Mouse (Mus musculus): Measurements from ENCODE around the gene AC124502.3.

GRCm38 (mm10) chr19:5041588-5041987, 2.9 kb downstream of the AC124502.3 start:
- TF ChIP-seq GATA1 (IDR thresholded peaks at IDR 0.05; ENCODE audit: borderline replicate concordance, low read length) (no peak), FLI1 (IDR thresholded peaks at IDR 0.05; ENCODE audit: low read length) (no peak)
